Mouse (Mus musculus) activated CD4-positive, CD25-positive, alpha-beta regulatory T cell, adult 4 months (primary cell): ENCODE measurements at regions not wholly inside any gene's neighbourhood (a gene's known extent, or its start where the extent isn't known, plus 50 kb on each side); places are given as distances from the start of the nearest gene placed in this dataset.
"Not testable (repeated sequence)": the region's sequence is repeated elsewhere in the genome, so short reads cannot be mapped to it uniquely, and the experiment has no call there.

Experiments
- ATAC-seq: one replicate; pipeline ENCODE4 v1.8.0; 2017

- ATAC-seq, result no peak
These were observed 421.8 kb upstream of the Dab2 start for GRCm38 (mm10) chr15:5877749-5878148.

GRCm38 (mm10) chr15:5891188-5891587 is 408.4 kb upstream of the Dab2 start:
- ATAC-seq, result peak; percentile 92

GRCm38 (mm10) chr15:5892034-5892433 is 407.6 kb upstream of the Dab2 start:
- ATAC-seq, result no peak

GRCm38 (mm10) chr15:5895688-5896470 is 403.7 kb upstream of the Dab2 start:
- ATAC-seq, result not testable (repeated sequence)

- no peak for ATAC-seq
These were observed 384.3 kb upstream of the Dab2 start for GRCm38 (mm10) chr15:5915261-5915660.

- no peak for ATAC-seq
These were observed 379.5 kb upstream of the Dab2 start for GRCm38 (mm10) chr15:5920058-5920457.

- no peak for ATAC-seq
These were observed 371.8 kb upstream of the Dab2 start for GRCm38 (mm10) chr15:5927768-5928167.

- ATAC-seq, result no peak
These were observed 366.0 kb upstream of the Dab2 start for GRCm38 (mm10) chr15:5933586-5933985.

GRCm38 (mm10) chr15:5940945-5941344 is 358.6 kb upstream of the Dab2 start:
- ATAC-seq, result no peak

- ATAC-seq, result no peak
These were observed 352.9 kb upstream of the Dab2 start for GRCm38 (mm10) chr15:5946650-5947049.

GRCm38 (mm10) chr15:5950919-5951318 is 348.7 kb upstream of the Dab2 start:
- ATAC-seq, result no peak

GRCm38 (mm10) chr15:5951661-5952060 is 347.9 kb upstream of the Dab2 start:
- ATAC-seq, result not testable (repeated sequence)

GRCm38 (mm10) chr15:5953106-5953505 is 346.5 kb upstream of the Dab2 start:
- ATAC-seq, result no peak

GRCm38 (mm10) chr15:5991351-5992065 is 308.1 kb upstream of the Dab2 start:
- no peak for ATAC-seq

- ATAC-seq, result not testable (repeated sequence)
These were observed 307.4 kb upstream of the Dab2 start for GRCm38 (mm10) chr15:5992146-5992545.

GRCm38 (mm10) chr15:6000816-6001215 is 298.8 kb upstream of the Dab2 start:
- ATAC-seq, result no peak

- no peak for ATAC-seq
These were observed 298.2 kb upstream of the Dab2 start for GRCm38 (mm10) chr15:6001394-6001793.

GRCm38 (mm10) chr15:6014982-6015381 is 284.6 kb upstream of the Dab2 start:
- ATAC-seq, result no peak

GRCm38 (mm10) chr15:6016637-6017049 is 282.9 kb upstream of the Dab2 start:
- ATAC-seq, result no peak

- ATAC-seq, result no peak
These were observed 274.0 kb upstream of the Dab2 start for GRCm38 (mm10) chr15:6025543-6025942.

GRCm38 (mm10) chr15:6029214-6029613 is 270.4 kb upstream of the Dab2 start:
- ATAC-seq, result no peak

GRCm38 (mm10) chr15:6030396-6030795 is 269.2 kb upstream of the Dab2 start:
- no peak for ATAC-seq

- ATAC-seq, result no peak
These were observed 265.4 kb upstream of the Dab2 start for GRCm38 (mm10) chr15:6034156-6034555.
